ENCODE assay signal across 9 mouse cellular contexts in the genomic region with DNA sequence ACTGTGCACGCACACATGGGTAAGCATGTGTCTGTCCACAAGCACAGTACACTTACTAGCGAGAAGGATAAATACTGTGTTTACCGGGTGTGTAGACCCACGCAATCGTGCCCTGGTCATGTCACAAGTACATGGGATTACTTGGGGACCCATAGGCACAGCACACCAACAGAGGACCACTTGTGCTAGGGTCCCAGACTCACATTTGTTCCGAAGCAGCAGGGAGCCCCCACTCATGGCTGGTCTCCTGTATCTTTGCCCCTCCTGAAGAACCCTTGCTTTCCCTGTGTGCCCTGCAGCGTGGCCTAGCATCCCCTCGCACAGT. TPM values are rescaled to one million over a fixed set of nuclear protein-coding genes. Genes with fewer than 3 reads are reported as not detected.
DNase-seq lines count a peak whose midpoint lies in the region; ATAC-seq lines count a peak whose summit lies in the region.
"Had no signal": no experiment of that assay in that cellular context is flagged by ENCODE, and none has a peak within 500 bp of the region (broad histone marks: within the 10 kb centered on the region; RNA-seq: fewer than 3 reads in every experiment).

No protein-coding gene starts in this region.

- H3K4me2 ChIP-seq in heart, embryonic 14.5 days (ENCODE audit: low read length): peak overlapping the region; percentile 96
- peak overlapping the region; percentile 94 for H3K4me2 ChIP-seq in hindbrain, embryonic 12.5 days (replicated peaks)
- peak overlapping the region; percentile 85 for H3K4me2 ChIP-seq in midbrain, embryonic 13.5 days (replicated peaks)

- intact Hi-C loops in heart, postnatal 36 days (cut with DNase I): no loop called here

- H3K4me3 ChIP-seq in heart, embryonic 14.5 days (ENCODE audit: control insufficient read depth in 1 of 2, insufficient read depth in 1 of 2, low read depth in 1 of 2, low read length in 2 of 2): peak overlapping the region; percentile 49 to 51; a peak in 2 of 4 replicates
- H3K4me3 ChIP-seq in embryonic facial prominence, embryonic 10.5 days: peak overlapping the region; percentile 59
- peak overlapping the region; percentile 52; the same call in 1 of the 2 replicates for H3K4me3 ChIP-seq in hindbrain, embryonic 12.5 days
- peak overlapping the region; percentile 51 for H3K4me3 ChIP-seq in midbrain, embryonic 13.5 days (replicated peaks)

- H3K4me1 ChIP-seq in heart, embryonic 14.5 days (ENCODE audit: control insufficient read depth in 2 of 2, insufficient read depth in 2 of 2, low read length in 2 of 2): peaks cover 9 to 49% of the 10 kb centered on the region in 2 experiments
- H3K4me1 ChIP-seq in embryonic facial prominence, embryonic 10.5 days: peaks cover 82% of the 10 kb centered on the region
- peaks cover 64% of the 10 kb centered on the region for H3K4me1 ChIP-seq in hindbrain, embryonic 12.5 days
- H3K4me1 ChIP-seq in midbrain, embryonic 13.5 days (replicated peaks): peaks cover 76% of the 10 kb centered on the region

- no peaks in the 10 kb centered on the region for H3K9me3 ChIP-seq in heart, embryonic 14.5 days (ENCODE audit: control insufficient read depth, low read length)
- no peaks in the 10 kb centered on the region for H3K9me3 ChIP-seq in embryonic facial prominence, embryonic 10.5 days
- no peaks in the 10 kb centered on the region for H3K9me3 ChIP-seq in hindbrain, embryonic 12.5 days (replicated peaks)
- no peaks in the 10 kb centered on the region for H3K9me3 ChIP-seq in midbrain, embryonic 13.5 days

- H3K27me3 ChIP-seq in heart, embryonic 14.5 days (ENCODE audit: control insufficient read depth, insufficient read depth, low read length): no peaks in the 10 kb centered on the region
- peaks cover 54% of the 10 kb centered on the region for H3K27me3 ChIP-seq in embryonic facial prominence, embryonic 10.5 days (replicated peaks; ENCODE audit: low read depth, poor library complexity, severe bottlenecking)
- peaks cover 32% of the 10 kb centered on the region for H3K27me3 ChIP-seq in hindbrain, embryonic 12.5 days
- H3K27me3 ChIP-seq in midbrain, embryonic 13.5 days: peaks cover 14% of the 10 kb centered on the region; the same call in 1 of the 2 replicates

- WGBS in heart, embryonic 14.5 days: 75% methylated on average over 8 of the region's 8 CpGs
- 36% methylated on average over 8 of the region's 8 CpGs for WGBS in embryonic facial prominence, embryonic 10.5 days
- WGBS in hindbrain, embryonic 12.5 days: 38% methylated on average over 8 of the region's 8 CpGs
- 47% methylated on average over 8 of the region's 8 CpGs for WGBS in midbrain, embryonic 13.5 days

- no peak for ATAC-seq in heart, embryonic 14.5 days (ENCODE audit: insufficient number of reproducible peaks, insufficient read depth, low FRiP score, low read depth)
- no peak for ATAC-seq in hindbrain, embryonic 12.5 days (ENCODE audit: low FRiP score)
- no peak for ATAC-seq in midbrain, embryonic 13.5 days

- H3K36me3 ChIP-seq in heart, embryonic 14.5 days (ENCODE audit: control insufficient read depth, insufficient read depth, low read length): peaks cover 10% of the 10 kb centered on the region; the same call in 1 of the 2 replicates
- peaks cover 7% of the 10 kb centered on the region for H3K36me3 ChIP-seq in embryonic facial prominence, embryonic 10.5 days (replicated peaks)
- H3K36me3 ChIP-seq in hindbrain, embryonic 12.5 days: no peaks in the 10 kb centered on the region
- no peaks in the 10 kb centered on the region for H3K36me3 ChIP-seq in midbrain, embryonic 13.5 days

- H3K27ac ChIP-seq in heart, embryonic 14.5 days (replicated peaks in 1 of 2; ENCODE audit: control insufficient read depth in 1 of 2, insufficient read depth in 1 of 2, low read depth in 2 of 2, low read length in 2 of 2): no peak overlapping the region
- H3K27ac ChIP-seq in embryonic facial prominence, embryonic 10.5 days (replicated peaks): peak overlapping the region; percentile 81; the same call in 1 of the 2 replicates
- H3K27ac ChIP-seq in hindbrain, embryonic 12.5 days: 0 out of 2 replicates have a peak overlapping the region, but pooled peaks have one; percentile 79
- H3K27ac ChIP-seq in midbrain, embryonic 13.5 days: no peak overlapping the region

- no peak for DNase-seq in heart, postnatal 36 days
- no peak for DNase-seq in embryonic facial prominence, embryonic 10.5 days (ENCODE audit: low spot score)
- no peak for DNase-seq in adrenal gland, adult 2 months
- no peak for DNase-seq in cerebellum, postnatal 36 days
- no peak for DNase-seq in ovary, postnatal 14 days (ENCODE audit: low spot score)
- DNase-seq: kidney, adult 2 months had no signal

- H3K9ac ChIP-seq in heart, embryonic 14.5 days (ENCODE audit: low read length): peak overlapping the region; percentile 88
- peak overlapping the region; percentile 78; the same call in 1 of the 2 replicates for H3K9ac ChIP-seq in hindbrain, embryonic 12.5 days
- peak overlapping the region; percentile 74; the same call in 1 of the 2 replicates for H3K9ac ChIP-seq in midbrain, embryonic 13.5 days (replicated peaks)

RNA-seq across cellular contexts. Expression of a gene that starts 1.9 kb away (rescaled TPM):
- 5.6 and 6.7 TPM in 2 replicates for polyA plus RNA-seq in heart, embryonic 14.5 days (2014; fragmentation: Nextera tagmentation; extraction: Ambion mirVana)
- total RNA-seq in heart, postnatal 36 days (2021): 10 to 100 TPM; 27.6 to 32.1 TPM
- 5.2 and 5.6 TPM in 2 replicates for polyA plus RNA-seq in embryonic facial prominence, embryonic 10.5 days (2016; fragmentation: Nextera tagmentation; extraction: Ambion mirVana)
- polyA plus RNA-seq in hindbrain, embryonic 12.5 days (2016; fragmentation: Nextera tagmentation; extraction: Ambion mirVana): 6.6 and 7.3 TPM in 2 replicates
- 5.7 and 6.2 TPM in 2 replicates for polyA plus RNA-seq in midbrain, embryonic 13.5 days (2015; fragmentation: Nextera tagmentation; extraction: Ambion mirVana)
- 10 to 100 TPM; 31.2 to 46.4 TPM for total RNA-seq in adrenal gland, adult 2 months (2021)
- polyA plus RNA-seq in adrenal gland, adult 2 months (2012; rRNA removed): 17.6 and 21.1 TPM in 2 replicates

RNA-seq across cellular contexts. Expression of a gene that starts 2.6 kb away (rescaled TPM):
- 8.4 and 8.5 TPM in 2 replicates for polyA plus RNA-seq in heart, embryonic 14.5 days (2014; fragmentation: Nextera tagmentation; extraction: Ambion mirVana)
- total RNA-seq in heart, postnatal 36 days (2021): 1 to 10 TPM; 1.3 to 2.2 TPM
- polyA plus RNA-seq in embryonic facial prominence, embryonic 10.5 days (2016; fragmentation: Nextera tagmentation; extraction: Ambion mirVana): 0.66 and 0.99 TPM in 2 replicates
- 4.6 and 5.1 TPM in 2 replicates for polyA plus RNA-seq in hindbrain, embryonic 12.5 days (2016; fragmentation: Nextera tagmentation; extraction: Ambion mirVana)
- 5.3 and 6.5 TPM in 2 replicates for polyA plus RNA-seq in midbrain, embryonic 13.5 days (2015; fragmentation: Nextera tagmentation; extraction: Ambion mirVana)
- total RNA-seq in adrenal gland, adult 2 months (2021): 1 to 10 TPM in 1 of 2 experiments, under 1 TPM in 1; 0.75 to 2.3 TPM
- 1.8 and 2.0 TPM in 2 replicates for polyA plus RNA-seq in adrenal gland, adult 2 months (2012; rRNA removed)

RNA-seq across cellular contexts. Expression of a gene that starts 5.0 kb away (rescaled TPM):
- 25.5 and 28.7 TPM in 2 replicates for polyA plus RNA-seq in heart, embryonic 14.5 days (2014; fragmentation: Nextera tagmentation; extraction: Ambion mirVana)
- total RNA-seq in heart, postnatal 36 days (2021): 10 to 100 TPM; 30.3 to 33.0 TPM
- polyA plus RNA-seq in embryonic facial prominence, embryonic 10.5 days (2016; fragmentation: Nextera tagmentation; extraction: Ambion mirVana): 30.0 and 33.1 TPM in 2 replicates
- 40.0 and 42.3 TPM in 2 replicates for polyA plus RNA-seq in hindbrain, embryonic 12.5 days (2016; fragmentation: Nextera tagmentation; extraction: Ambion mirVana)
- polyA plus RNA-seq in midbrain, embryonic 13.5 days (2015; fragmentation: Nextera tagmentation; extraction: Ambion mirVana): 41.1 and 42.0 TPM in 2 replicates
- 10 to 100 TPM; 32.5 to 38.5 TPM for total RNA-seq in adrenal gland, adult 2 months (2021)
- polyA plus RNA-seq in adrenal gland, adult 2 months (2012; rRNA removed): 19.9 and 21.4 TPM in 2 replicates

RNA-seq across cellular contexts. Expression of a gene that starts 22.2 kb away (rescaled TPM):
- 0.68 and 0.81 TPM in 2 replicates for polyA plus RNA-seq in heart, embryonic 14.5 days (2014; fragmentation: Nextera tagmentation; extraction: Ambion mirVana)
- 1 to 10 TPM in 1 of 2 experiments, under 1 TPM in 1; 0.89 to 2.8 TPM for total RNA-seq in heart, postnatal 36 days (2021)
- 1.6 and 1.9 TPM in 2 replicates for polyA plus RNA-seq in embryonic facial prominence, embryonic 10.5 days (2016; fragmentation: Nextera tagmentation; extraction: Ambion mirVana)
- 1.3 and 1.7 TPM in 2 replicates for polyA plus RNA-seq in hindbrain, embryonic 12.5 days (2016; fragmentation: Nextera tagmentation; extraction: Ambion mirVana)
- 0.81 and 1.7 TPM in 2 replicates for polyA plus RNA-seq in midbrain, embryonic 13.5 days (2015; fragmentation: Nextera tagmentation; extraction: Ambion mirVana)
- total RNA-seq in adrenal gland, adult 2 months (2021): not detected
- not detected in 2 replicates for polyA plus RNA-seq in adrenal gland, adult 2 months (2012; rRNA removed)
- polyA plus RNA-seq: kidney, adult 2 months had no signal

RNA-seq across cellular contexts. Expression of a gene that starts 30.7 kb away (rescaled TPM):
- polyA plus RNA-seq in heart, embryonic 14.5 days (2014; fragmentation: Nextera tagmentation; extraction: Ambion mirVana): 90.0 and 91.7 TPM in 2 replicates
- 10 to 100 TPM; 30.9 to 40.9 TPM for total RNA-seq in heart, postnatal 36 days (2021)
- 242 and 244 TPM in 2 replicates for polyA plus RNA-seq in embryonic facial prominence, embryonic 10.5 days (2016; fragmentation: Nextera tagmentation; extraction: Ambion mirVana)
- 142 and 152 TPM in 2 replicates for polyA plus RNA-seq in hindbrain, embryonic 12.5 days (2016; fragmentation: Nextera tagmentation; extraction: Ambion mirVana)
- polyA plus RNA-seq in midbrain, embryonic 13.5 days (2015; fragmentation: Nextera tagmentation; extraction: Ambion mirVana): 147 TPM in 2 replicates
- total RNA-seq in adrenal gland, adult 2 months (2021): 10 to 100 TPM; 69.2 to 85.3 TPM
- 1.3 and 2.3 TPM in 2 replicates for polyA plus RNA-seq in adrenal gland, adult 2 months (2012; rRNA removed)

Comparison
In these comparisons a context has a peak if more than half of its experiments do, and no peak if none do; other contexts are left out.
1. H3K27ac ChIP-seq: peak in embryonic facial prominence, embryonic 10.5 days (single experiment) and hindbrain, embryonic 12.5 days (single experiment); none in heart, embryonic 14.5 days (0 of 2) and midbrain, embryonic 13.5 days (single experiment).
2. Peak in every context shown above with its lines, with median percentiles within 50 percentile points of each other: H3K4me2 ChIP-seq, H3K4me3 ChIP-seq and H3K9ac ChIP-seq.